Mouse (Mus musculus): ENCODE data around the gene Sebox.

Sebox gene

GRCm38 (mm10) chr11:78502909-78503650 is at the start of gene Sebox:
TSS of gene Sebox (plus strand) at chr11:78503447.
- no peak for TF ChIP-seq GATA4 (IDR thresholded peaks at IDR 0.05; ENCODE audit: insufficient replicate concordance, low read length)

- TF ChIP-seq GATA4 (IDR thresholded peaks at IDR 0.05; ENCODE audit: insufficient replicate concordance, low read length) = no peak
These were observed 49.6 kb upstream of the Sebox start for GRCm38 (mm10) chr11:78453675-78454074.

GRCm38 (mm10) chr11:78454276-78454675 is 49.0 kb upstream of the Sebox start:
- no peak for TF ChIP-seq GATA4 (IDR thresholded peaks at IDR 0.05; ENCODE audit: insufficient replicate concordance, low read length)

- no peak for TF ChIP-seq GATA4 (IDR thresholded peaks at IDR 0.05; ENCODE audit: insufficient replicate concordance, low read length)
These were observed 47.9 kb upstream of the Sebox start for GRCm38 (mm10) chr11:78455308-78455707.

GRCm38 (mm10) chr11:78458740-78459139 is 44.5 kb upstream of the Sebox start:
- no peak for TF ChIP-seq GATA4 (IDR thresholded peaks at IDR 0.05; ENCODE audit: insufficient replicate concordance, low read length)

- TF ChIP-seq GATA4 (IDR thresholded peaks at IDR 0.05; ENCODE audit: insufficient replicate concordance, low read length) = no peak
These were observed 41.4 kb upstream of the Sebox start for GRCm38 (mm10) chr11:78461894-78462293.

GRCm38 (mm10) chr11:78462669-78463068 is 40.6 kb upstream of the Sebox start:
- no peak for TF ChIP-seq GATA4 (IDR thresholded peaks at IDR 0.05; ENCODE audit: insufficient replicate concordance, low read length)

GRCm38 (mm10) chr11:78463286-78464036 is 39.8 kb upstream of the Sebox start:
- TF ChIP-seq GATA4 (IDR thresholded peaks at IDR 0.05; ENCODE audit: insufficient replicate concordance, low read length) = no peak

- TF ChIP-seq GATA4 (IDR thresholded peaks at IDR 0.05; ENCODE audit: insufficient replicate concordance, low read length) = no peak
These were observed 38.1 kb upstream of the Sebox start for GRCm38 (mm10) chr11:78465116-78465515.

- TF ChIP-seq GATA4 (IDR thresholded peaks at IDR 0.05; ENCODE audit: insufficient replicate concordance, low read length) = no peak
These were observed 37.6 kb upstream of the Sebox start, which contains the start of gene Slc46a1 for GRCm38 (mm10) chr11:78465568-78466180. TSS of gene Slc46a1 (plus strand) at chr11:78465697.

GRCm38 (mm10) chr11:78466242-78466912 is 36.9 kb upstream of the Sebox start:
- no peak for TF ChIP-seq GATA4 (IDR thresholded peaks at IDR 0.05; ENCODE audit: insufficient replicate concordance, low read length)

- no peak for TF ChIP-seq GATA4 (IDR thresholded peaks at IDR 0.05; ENCODE audit: insufficient replicate concordance, low read length)
These were observed 35.7 kb upstream of the Sebox start for GRCm38 (mm10) chr11:78467515-78467914.

GRCm38 (mm10) chr11:78467932-78468331 is 35.3 kb upstream of the Sebox start:
- TF ChIP-seq GATA4 (IDR thresholded peaks at IDR 0.05; ENCODE audit: insufficient replicate concordance, low read length) = no peak

GRCm38 (mm10) chr11:78471326-78472103 is 31.7 kb upstream of the Sebox start:
- no peak for TF ChIP-seq GATA4 (IDR thresholded peaks at IDR 0.05; ENCODE audit: insufficient replicate concordance, low read length)

GRCm38 (mm10) chr11:78475289-78475688 is 28.0 kb upstream of the Sebox start:
- TF ChIP-seq GATA4 (IDR thresholded peaks at IDR 0.05; ENCODE audit: insufficient replicate concordance, low read length) = no peak

Measured in liver, adult (tissue).